Mouse (Mus musculus): ENCODE data around the gene Espn.

- TF ChIP-seq EP300 (IDR thresholded peaks at IDR 0.05) = no peak
- peak; percentile 57 for TF ChIP-seq CTCF (IDR thresholded peaks at IDR 0.05)
These were observed 21.2 kb downstream of the Espn start for GRCm38 (mm10) chr4:152130771-152131653.

All from lung, postnatal 0 days (tissue).